Mouse (Mus musculus): Measurements from ENCODE around the gene H2-Q1. TPM values are rescaled to one million over a fixed set of nuclear protein-coding genes. Genes with fewer than 3 reads are reported as not detected.

H2-Q1 gene
- polyA plus RNA-seq (2014; fragmentation: Illumina TruSeq; extraction: RNeasy Lipid Tissue Mini Kit (QIAGEN cat#74804); ENCODE audit: insufficient read depth, low read depth, low replicate concordance): 0.72 TPM

DNA sequence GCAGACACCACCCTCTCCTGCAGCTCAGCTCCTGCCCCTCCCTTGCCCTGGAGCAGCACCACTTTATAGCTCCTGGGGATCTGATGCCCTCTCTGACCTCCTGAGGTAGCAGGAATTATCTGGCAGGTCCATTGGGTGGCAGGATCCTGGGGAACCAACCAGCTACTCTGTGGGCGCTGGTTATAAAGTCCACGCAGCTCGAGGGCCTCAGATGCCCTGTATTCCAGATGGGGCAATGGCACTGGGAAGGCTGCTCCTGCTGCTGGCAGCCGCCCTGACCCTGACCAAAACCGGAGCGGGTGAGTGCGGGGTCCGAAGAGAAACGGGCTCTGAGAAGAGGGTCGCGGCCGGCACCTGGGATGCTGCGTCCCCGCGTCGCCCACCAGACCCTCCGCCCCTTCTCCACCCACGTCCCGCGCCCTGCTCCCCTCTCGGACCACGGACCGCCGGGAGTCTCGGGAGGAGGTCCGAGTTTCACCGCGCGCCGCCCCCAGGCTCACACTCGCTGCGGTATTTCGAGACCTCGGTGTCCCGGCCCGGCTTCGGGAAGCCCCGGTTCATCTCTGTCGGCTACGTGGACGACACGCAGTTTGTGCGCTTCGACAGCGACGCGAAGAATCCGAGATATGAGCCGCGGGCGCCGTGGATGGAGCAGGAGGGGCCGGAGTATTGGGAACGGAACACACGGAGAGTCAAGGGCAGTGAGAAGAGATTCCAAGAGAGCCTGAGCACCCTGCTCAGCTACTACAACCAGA is at the start of gene H2-Q1:
Gene H2-Q1 (plus strand): TSS at position 79 of the 755 bp plus-strand sequence.

DNA sequence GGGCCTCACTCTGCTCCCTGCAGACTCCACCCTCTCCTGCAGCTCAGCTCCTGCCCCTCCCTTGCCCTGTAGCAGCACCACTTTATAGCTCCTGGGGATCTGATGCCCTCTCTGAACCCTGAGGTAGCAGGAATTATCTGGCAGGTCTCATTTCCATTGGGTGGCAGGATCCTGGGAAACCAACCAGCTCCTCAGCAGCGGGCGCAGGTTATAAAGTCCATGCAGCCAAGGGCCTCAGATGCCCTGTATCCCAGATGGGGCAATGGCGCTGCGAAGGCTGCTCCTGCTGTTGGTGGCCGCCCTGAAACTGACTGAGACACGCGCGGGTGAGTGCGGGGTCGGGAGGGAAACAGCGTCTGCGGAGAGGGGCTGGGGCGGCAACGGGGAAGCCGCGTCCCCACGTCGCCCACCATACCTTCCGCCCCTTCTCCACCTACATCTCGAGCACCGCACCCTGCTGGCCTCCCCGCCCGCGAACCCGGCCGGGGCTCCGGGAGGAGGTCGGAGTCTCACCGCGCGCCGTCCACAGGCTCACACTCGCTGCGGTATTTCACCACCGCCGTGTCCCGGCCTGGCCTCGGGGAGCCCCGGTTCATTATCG is 22.0 kb downstream of the H2-Q1 start, which contains the start of gene H2-Q2:
Gene H2-Q2 (plus strand): TSS at position 172 of the 601 bp plus-strand sequence.

Other genes with a start within 250 kb of the H2-Q1 start
- 1.4 TPM for gene Ly6g6e, start 243.5 kb upstream of the H2-Q1 start, polyA plus RNA-seq (2014; fragmentation: Illumina TruSeq; extraction: RNeasy Lipid Tissue Mini Kit (QIAGEN cat#74804); ENCODE audit: insufficient read depth, low read depth, low replicate concordance)
- gene Ly6g6d, start 242.3 kb upstream of the H2-Q1 start, polyA plus RNA-seq (2014; fragmentation: Illumina TruSeq; extraction: RNeasy Lipid Tissue Mini Kit (QIAGEN cat#74804); ENCODE audit: insufficient read depth, low read depth, low replicate concordance): 13.1 TPM
- gene Ly6g6f, start 234.8 kb upstream of the H2-Q1 start, polyA plus RNA-seq (2014; fragmentation: Illumina TruSeq; extraction: RNeasy Lipid Tissue Mini Kit (QIAGEN cat#74804); ENCODE audit: insufficient read depth, low read depth, low replicate concordance): not detected
- 72.3 TPM for gene Abhd16a, start 231.1 kb upstream of the H2-Q1 start, polyA plus RNA-seq (2014; fragmentation: Illumina TruSeq; extraction: RNeasy Lipid Tissue Mini Kit (QIAGEN cat#74804); ENCODE audit: insufficient read depth, low read depth, low replicate concordance)
- gene Ly6g5c, start 212.1 kb upstream of the H2-Q1 start, polyA plus RNA-seq (2014; fragmentation: Illumina TruSeq; extraction: RNeasy Lipid Tissue Mini Kit (QIAGEN cat#74804); ENCODE audit: insufficient read depth, low read depth, low replicate concordance): not detected
- gene Ly6g5b, start 205.0 kb upstream of the H2-Q1 start, polyA plus RNA-seq (2014; fragmentation: Illumina TruSeq; extraction: RNeasy Lipid Tissue Mini Kit (QIAGEN cat#74804); ENCODE audit: insufficient read depth, low read depth, low replicate concordance): 0.55 TPM
- 23.7 TPM for gene Gpank1, start 198.9 kb upstream of the H2-Q1 start, polyA plus RNA-seq (2014; fragmentation: Illumina TruSeq; extraction: RNeasy Lipid Tissue Mini Kit (QIAGEN cat#74804); ENCODE audit: insufficient read depth, low read depth, low replicate concordance)
- 116 TPM for gene Csnk2b, start 198.4 kb upstream of the H2-Q1 start, polyA plus RNA-seq (2014; fragmentation: Illumina TruSeq; extraction: RNeasy Lipid Tissue Mini Kit (QIAGEN cat#74804); ENCODE audit: insufficient read depth, low read depth, low replicate concordance)
- gene D17H6S53E, start 194.0 kb upstream of the H2-Q1 start, polyA plus RNA-seq (2014; fragmentation: Illumina TruSeq; extraction: RNeasy Lipid Tissue Mini Kit (QIAGEN cat#74804); ENCODE audit: insufficient read depth, low read depth, low replicate concordance): 11.1 TPM
- gene Apom, start 188.4 kb upstream of the H2-Q1 start, polyA plus RNA-seq (2014; fragmentation: Illumina TruSeq; extraction: RNeasy Lipid Tissue Mini Kit (QIAGEN cat#74804); ENCODE audit: insufficient read depth, low read depth, low replicate concordance): not detected
- gene Bag6, start 185.2 kb upstream of the H2-Q1 start, polyA plus RNA-seq (2014; fragmentation: Illumina TruSeq; extraction: RNeasy Lipid Tissue Mini Kit (QIAGEN cat#74804); ENCODE audit: insufficient read depth, low read depth, low replicate concordance): 66.8 TPM
- 149 TPM for gene Prrc2a, start 155.5 kb upstream of the H2-Q1 start, polyA plus RNA-seq (2014; fragmentation: Illumina TruSeq; extraction: RNeasy Lipid Tissue Mini Kit (QIAGEN cat#74804); ENCODE audit: insufficient read depth, low read depth, low replicate concordance)
- 14.2 TPM for gene Aif1, start 144.3 kb upstream of the H2-Q1 start, polyA plus RNA-seq (2014; fragmentation: Illumina TruSeq; extraction: RNeasy Lipid Tissue Mini Kit (QIAGEN cat#74804); ENCODE audit: insufficient read depth, low read depth, low replicate concordance)
- gene Lst1, start 132.0 kb upstream of the H2-Q1 start, polyA plus RNA-seq (2014; fragmentation: Illumina TruSeq; extraction: RNeasy Lipid Tissue Mini Kit (QIAGEN cat#74804); ENCODE audit: insufficient read depth, low read depth, low replicate concordance): 56.7 TPM
- gene Ltb, start 126.0 kb upstream of the H2-Q1 start, polyA plus RNA-seq (2014; fragmentation: Illumina TruSeq; extraction: RNeasy Lipid Tissue Mini Kit (QIAGEN cat#74804); ENCODE audit: insufficient read depth, low read depth, low replicate concordance): 46.6 TPM
- 1.2 TPM for gene Tnf, start 118.4 kb upstream of the H2-Q1 start, polyA plus RNA-seq (2014; fragmentation: Illumina TruSeq; extraction: RNeasy Lipid Tissue Mini Kit (QIAGEN cat#74804); ENCODE audit: insufficient read depth, low read depth, low replicate concordance)
- 0.62 TPM for gene Lta, start 115.1 kb upstream of the H2-Q1 start, polyA plus RNA-seq (2014; fragmentation: Illumina TruSeq; extraction: RNeasy Lipid Tissue Mini Kit (QIAGEN cat#74804); ENCODE audit: insufficient read depth, low read depth, low replicate concordance)
- not detected for gene Gm16181, start 99.6 kb upstream of the H2-Q1 start, polyA plus RNA-seq (2014; fragmentation: Illumina TruSeq; extraction: RNeasy Lipid Tissue Mini Kit (QIAGEN cat#74804); ENCODE audit: insufficient read depth, low read depth, low replicate concordance)
- gene Atp6v1g2, start 86.7 kb upstream of the H2-Q1 start, polyA plus RNA-seq (2014; fragmentation: Illumina TruSeq; extraction: RNeasy Lipid Tissue Mini Kit (QIAGEN cat#74804); ENCODE audit: insufficient read depth, low read depth, low replicate concordance): 3.0 TPM
- 13.6 TPM for gene Nfkbil1, start 84.6 kb upstream of the H2-Q1 start, polyA plus RNA-seq (2014; fragmentation: Illumina TruSeq; extraction: RNeasy Lipid Tissue Mini Kit (QIAGEN cat#74804); ENCODE audit: insufficient read depth, low read depth, low replicate concordance)
- gene Ddx39b, start 78.7 kb upstream of the H2-Q1 start, polyA plus RNA-seq (2014; fragmentation: Illumina TruSeq; extraction: RNeasy Lipid Tissue Mini Kit (QIAGEN cat#74804); ENCODE audit: insufficient read depth, low read depth, low replicate concordance): 120 TPM
- gene H2-D1, start 57.7 kb upstream of the H2-Q1 start, polyA plus RNA-seq (2014; fragmentation: Illumina TruSeq; extraction: RNeasy Lipid Tissue Mini Kit (QIAGEN cat#74804); ENCODE audit: insufficient read depth, low read depth, low replicate concordance): 887 TPM
- 8.2 TPM for gene H2-Q2, start 21.8 kb downstream of the H2-Q1 start, polyA plus RNA-seq (2014; fragmentation: Illumina TruSeq; extraction: RNeasy Lipid Tissue Mini Kit (QIAGEN cat#74804); ENCODE audit: insufficient read depth, low read depth, low replicate concordance)
- 102 TPM for gene H2-Q4, start 59.2 kb downstream of the H2-Q1 start, polyA plus RNA-seq (2014; fragmentation: Illumina TruSeq; extraction: RNeasy Lipid Tissue Mini Kit (QIAGEN cat#74804); ENCODE audit: insufficient read depth, low read depth, low replicate concordance)
- 56.1 TPM for gene H2-Q6, start 104.4 kb downstream of the H2-Q1 start, polyA plus RNA-seq (2014; fragmentation: Illumina TruSeq; extraction: RNeasy Lipid Tissue Mini Kit (QIAGEN cat#74804); ENCODE audit: insufficient read depth, low read depth, low replicate concordance)
- gene H2-Q7, start 118.8 kb downstream of the H2-Q1 start, polyA plus RNA-seq (2014; fragmentation: Illumina TruSeq; extraction: RNeasy Lipid Tissue Mini Kit (QIAGEN cat#74804); ENCODE audit: insufficient read depth, low read depth, low replicate concordance): 95.6 TPM
- gene H2-Q10, start 149.7 kb downstream of the H2-Q1 start, polyA plus RNA-seq (2014; fragmentation: Illumina TruSeq; extraction: RNeasy Lipid Tissue Mini Kit (QIAGEN cat#74804); ENCODE audit: insufficient read depth, low read depth, low replicate concordance): 7.1 TPM
- gene Pou5f1, start 185.6 kb downstream of the H2-Q1 start, polyA plus RNA-seq (2014; fragmentation: Illumina TruSeq; extraction: RNeasy Lipid Tissue Mini Kit (QIAGEN cat#74804); ENCODE audit: insufficient read depth, low read depth, low replicate concordance): not detected
- 4.4 TPM for gene Tcf19, start 196.4 kb downstream of the H2-Q1 start, polyA plus RNA-seq (2014; fragmentation: Illumina TruSeq; extraction: RNeasy Lipid Tissue Mini Kit (QIAGEN cat#74804); ENCODE audit: insufficient read depth, low read depth, low replicate concordance)
- 4.7 TPM for gene Cchcr1, start 196.7 kb downstream of the H2-Q1 start, polyA plus RNA-seq (2014; fragmentation: Illumina TruSeq; extraction: RNeasy Lipid Tissue Mini Kit (QIAGEN cat#74804); ENCODE audit: insufficient read depth, low read depth, low replicate concordance)
- not detected for gene Psors1c2, start 212.8 kb downstream of the H2-Q1 start, polyA plus RNA-seq (2014; fragmentation: Illumina TruSeq; extraction: RNeasy Lipid Tissue Mini Kit (QIAGEN cat#74804); ENCODE audit: insufficient read depth, low read depth, low replicate concordance)
- 0.30 TPM for gene Cdsn, start 231.7 kb downstream of the H2-Q1 start, polyA plus RNA-seq (2014; fragmentation: Illumina TruSeq; extraction: RNeasy Lipid Tissue Mini Kit (QIAGEN cat#74804); ENCODE audit: insufficient read depth, low read depth, low replicate concordance)
- not detected for gene 2300002M23Rik, start 247.0 kb downstream of the H2-Q1 start, polyA plus RNA-seq (2014; fragmentation: Illumina TruSeq; extraction: RNeasy Lipid Tissue Mini Kit (QIAGEN cat#74804); ENCODE audit: insufficient read depth, low read depth, low replicate concordance)